Mouse (Mus musculus): ENCODE results near the gene Cul3. TPM values are rescaled to one million over a fixed set of nuclear protein-coding genes. Genes with fewer than 3 reads are reported as not detected.

Gene Cul3
- polyA plus RNA-seq, 1 experiment from 2014 or later = 35.1 TPM

DNA sequence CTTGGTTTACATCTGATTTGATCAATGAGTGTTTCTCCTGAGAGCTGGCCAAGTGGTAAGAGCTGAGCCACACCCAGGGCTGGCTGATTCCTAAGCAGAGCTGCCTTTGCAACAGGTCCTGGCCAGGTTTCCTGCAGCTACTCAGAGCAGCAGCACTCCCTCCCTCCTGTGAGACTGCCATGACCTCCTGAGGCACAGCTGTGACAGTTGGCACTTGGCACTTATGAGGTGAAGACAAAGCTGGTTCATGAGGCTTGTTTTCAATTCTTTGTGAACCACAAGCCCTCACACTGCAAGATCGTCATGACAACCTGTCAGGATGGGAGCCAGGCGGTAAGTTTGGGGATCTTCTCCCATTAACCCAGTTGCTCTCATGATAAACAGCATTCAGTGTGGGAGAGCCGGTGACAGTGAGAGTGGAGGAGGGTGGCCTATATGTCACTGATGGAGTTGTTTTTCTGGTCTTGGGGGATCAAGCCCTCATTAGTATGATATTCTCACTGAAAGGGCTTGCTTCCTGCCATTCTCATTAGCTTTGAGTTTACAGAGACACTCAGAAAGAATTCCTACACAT is 115.4 kb downstream of the Cul3 start:
- WGBS = 33% methylated on average over 3 of the region's 3 CpGs

DNA sequence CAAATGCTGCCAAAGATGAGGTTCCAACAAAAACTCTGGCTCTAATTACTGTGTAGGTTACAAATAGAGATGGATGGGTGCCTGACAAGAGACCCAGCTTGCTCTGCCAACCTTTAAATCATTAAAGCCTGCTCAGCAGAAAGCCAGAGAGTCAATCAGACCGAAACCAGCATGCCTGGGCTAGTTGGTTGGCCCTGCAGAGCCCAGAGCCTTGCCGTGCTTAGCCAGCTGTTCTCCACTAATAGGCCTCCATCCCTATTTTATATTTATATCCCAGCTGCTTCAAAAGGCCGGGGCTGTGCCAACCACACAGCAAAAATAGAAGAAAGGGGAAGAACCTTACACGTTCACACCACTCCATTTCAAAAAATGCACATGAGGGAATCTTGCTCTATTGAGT is 119.1 kb downstream of the Cul3 start:
- peak; percentile 48; the same call in 1 of the 2 replicates for ATAC-seq

More for the DNA sequence above, 115.4 kb downstream of the Cul3 start:
- Histone ChIP-seq H3K27me3 (no peaks in the 10 kb centered on the region), H3K9ac (no peak overlapping the region), H3K4me1 (peaks cover 9% of the 10 kb centered on the region), H3K27ac (no peak overlapping the region), H3K4me3 (no peak overlapping the region), H3K36me3 (ENCODE audit: poor library complexity, severe bottlenecking) (no peaks in the 10 kb centered on the region), H3K9me3 (replicated peaks) (no peaks in the 10 kb centered on the region), H3K4me2 (no peak overlapping the region)
- ATAC-seq = no peak

DNA sequence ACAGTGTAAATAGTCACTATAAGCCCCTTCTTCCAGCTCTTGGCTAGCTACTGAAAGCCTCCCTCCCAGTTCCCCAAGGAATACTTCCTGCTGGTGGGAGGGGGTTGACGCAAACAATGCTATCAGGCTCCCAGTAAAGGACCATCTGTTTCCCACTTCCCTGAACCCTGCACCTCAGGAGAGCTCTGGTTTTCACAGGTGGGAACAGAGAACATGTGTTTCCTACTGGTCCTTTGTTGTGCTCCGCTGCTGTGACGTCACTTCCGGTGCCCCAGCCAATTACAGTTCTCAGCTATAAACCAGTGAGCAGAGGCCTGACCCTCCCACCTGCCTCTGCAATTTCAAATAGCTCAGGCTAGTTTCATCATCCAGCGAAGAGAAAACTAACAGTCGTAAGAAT is 122.0 kb downstream of the Cul3 start, which contains the start of gene Fam124b:
Gene Fam124b (minus strand): TSS at position 206 of the 400 bp plus-strand sequence.
- no peaks in the 10 kb centered on the region for H3K36me3 ChIP-seq (ENCODE audit: poor library complexity, severe bottlenecking)
- H3K27ac ChIP-seq = no peak within 1 kb of the TSS
- no peaks in the 10 kb centered on the region for H3K4me1 ChIP-seq
- no peak within 1 kb of the TSS for H3K4me2 ChIP-seq
- ATAC-seq = peak; percentile 51; the same call in 1 of the 2 replicates
- H3K4me3 ChIP-seq = no peak within 1 kb of the TSS
- H3K9me3 ChIP-seq (replicated peaks) = no peaks in the 10 kb centered on the region
- H3K27me3 ChIP-seq = no peaks in the 10 kb centered on the region
- 81% methylated on average over 6 of the region's 6 CpGs for WGBS
- no peak within 1 kb of the TSS for H3K9ac ChIP-seq

More for the DNA sequence above, 119.1 kb downstream of the Cul3 start:
- Histone ChIP-seq H3K36me3 (ENCODE audit: poor library complexity, severe bottlenecking) (no peaks in the 10 kb centered on the region), H3K9ac (no peak overlapping the region), H3K27me3 (no peaks in the 10 kb centered on the region), H3K9me3 (replicated peaks) (no peaks in the 10 kb centered on the region), H3K27ac (no peak overlapping the region), H3K4me2 (no peak overlapping the region), H3K4me3 (no peak overlapping the region), H3K4me1 (peaks cover 9% of the 10 kb centered on the region)
- WGBS = 71% methylated on average over 4 of the region's 4 CpGs

Other genes starting within 250 kb of the Cul3 start
- 0.08 and 0.39 TPM in 2 replicates for gene Fam124b, start 122.0 kb downstream of the Cul3 start, polyA plus RNA-seq (2015; fragmentation: Nextera tagmentation; extraction: Ambion mirVana)
- not detected in 2 replicates for gene Gm45261, start 121.0 kb upstream of the Cul3 start, polyA plus RNA-seq (2015; fragmentation: Nextera tagmentation; extraction: Ambion mirVana)